Mouse (Mus musculus) forebrain, embryonic 11.5 days (tissue): Measurements from ENCODE around the gene Ripor2. TPM values are rescaled to one million over a fixed set of nuclear protein-coding genes. Genes with fewer than 3 reads are reported as not detected.
A peak's percentile ranks its signal among the peaks of the same experiment; 100 is the strongest.

Experiments used
- ATAC-seq: fragments of 200-750 bp; cut with Nextera tagmentation; replicated peaks from 2 replicates; pipeline ENCODE4 v1.8.0; 2017; ENCODE audit warnings: moderate TSS enrichment; ENCODE audit not compliant: low FRiP score
- DNase-seq: peaks from one replicate; pipeline ENCODE4 v3.0.0-alpha.2; 2017; ENCODE audit warnings: low spot score
- H3K27ac ChIP-seq: fragments of 300-500 bp; sonication (generic); 2 replicates; pipeline ENCODE4 v1.5.1; 2014; ENCODE audit warnings: low read depth, low read length
- H3K27me3 ChIP-seq: fragments of 300-500 bp; sonication (generic); 2 replicates; pipeline ENCODE4 v1.6.1; 2014; ENCODE audit warnings: mild to moderate bottlenecking, low read length, mixed read lengths; ENCODE audit not compliant: control insufficient read depth, insufficient read depth
- H3K36me3 ChIP-seq: fragments of 300-500 bp; sonication (generic); 2 replicates; pipeline ENCODE4 v1.6.1; 2014; ENCODE audit warnings: mild to moderate bottlenecking, low read length, moderate library complexity, mixed read lengths; ENCODE audit not compliant: control insufficient read depth, insufficient read depth
- H3K4me1 ChIP-seq: fragments of 300-500 bp; sonication (generic); replicated peaks from 2 replicates; pipeline ENCODE4 v1.6.1; 2014; ENCODE audit warnings: low read length, mixed read lengths; ENCODE audit not compliant: control insufficient read depth, insufficient read depth
- H3K4me2 ChIP-seq: fragments of 300-500 bp; sonication (generic); 2 replicates; pipeline ENCODE4 v1.6.1; 2014; ENCODE audit warnings: low read depth, mild to moderate bottlenecking, low read length, moderate library complexity, mixed read lengths; ENCODE audit not compliant: severe bottlenecking
- H3K4me3 ChIP-seq: fragments of 300-500 bp; sonication (generic); 2 replicates; pipeline ENCODE4 v1.5.1; 2014; ENCODE audit warnings: low read depth, low read length
- H3K9ac ChIP-seq: fragments of 300-500 bp; sonication (generic); 2 replicates; pipeline ENCODE4 v1.6.1; 2014; ENCODE audit warnings: low read length
- H3K9me3 ChIP-seq: fragments of 300-500 bp; sonication (generic); 2 replicates; pipeline ENCODE4 v1.6.1; 2016; ENCODE audit warnings: low read length, mixed read lengths; ENCODE audit not compliant: control insufficient read depth
- WGBS: fragments of 180-500 bp; shearing (Covaris S2); extraction: QIAGEN DNeasy Blood & Tissue Kit; methylation state at CpG from one replicate; pipeline ENCODE4 v1.1.7; 2014; 5-methylcytosine and 5-hydroxymethylcytosine counted together
- polyA plus RNA-seq: library from polyadenylated mRNA; unstranded; fragments of >200 nt; fragmentation: Nextera tagmentation; extraction: Ambion mirVana; gene quantifications from 2 replicates; pipeline ENCODE4 v1.2.1, GENCODE M21; 2014

Ripor2 gene
- polyA plus RNA-seq, 1 experiment from 2014 or later: 7.3 TPM

- Histone ChIP-seq H3K9me3 (no peaks in the 10 kb centered on the region), H3K4me3 (no peak overlapping the region), H3K27ac (no peak overlapping the region), H3K27me3 (no peaks in the 10 kb centered on the region), H3K36me3 (no peaks in the 10 kb centered on the region), H3K9ac (no peak overlapping the region), H3K4me2 (no peak overlapping the region), H3K4me1 (peaks cover 5% of the 10 kb centered on the region; the same call in 1 of the 2 replicates)
- ATAC-seq (no peak), DNase-seq (no peak)
- 87% methylated on average over 6 of the region's 6 CpGs for WGBS
These were observed 44.9 kb downstream of the Ripor2 start for GRCm38 (mm10) chr13:24626698-24627436.

- Histone ChIP-seq H3K9ac (no peak overlapping the region), H3K36me3 (no peaks in the 10 kb centered on the region), H3K4me2 (no peak overlapping the region), H3K27ac (no peak overlapping the region), H3K9me3 (no peaks in the 10 kb centered on the region), H3K27me3 (no peaks in the 10 kb centered on the region), H3K4me3 (no peak overlapping the region), H3K4me1 (peaks cover 5% of the 10 kb centered on the region; the same call in 1 of the 2 replicates)
- no peak for DNase-seq
- 84% methylated on average over 4 of the region's 4 CpGs for WGBS
- ATAC-seq: no peak
These were observed 46.2 kb downstream of the Ripor2 start for GRCm38 (mm10) chr13:24628192-24628591.

GRCm38 (mm10) chr13:24629073-24629621 is 47.2 kb downstream of the Ripor2 start:
- no peak overlapping the region for H3K9ac ChIP-seq
- H3K27me3 ChIP-seq: no peaks in the 10 kb centered on the region
- peaks cover 5% of the 10 kb centered on the region; the same call in 1 of the 2 replicates for H3K4me1 ChIP-seq
- H3K9me3 ChIP-seq: no peaks in the 10 kb centered on the region
- no peak overlapping the region for H3K4me3 ChIP-seq
- no peaks in the 10 kb centered on the region for H3K36me3 ChIP-seq
- DNase-seq (no peak), ATAC-seq (peak; percentile 81)
- 60% methylated on average over 6 of the region's 6 CpGs for WGBS
- peak overlapping the region; percentile 55 for H3K27ac ChIP-seq
- H3K4me2 ChIP-seq: no peak overlapping the region; the same call in 1 of the 2 replicates

GRCm38 (mm10) chr13:24630364-24630763 is 48.4 kb downstream of the Ripor2 start:
- no peak overlapping the region for H3K9ac ChIP-seq
- ATAC-seq (no peak), DNase-seq (no peak)
- 55% methylated on average over 4 of the region's 4 CpGs for WGBS
- H3K27ac ChIP-seq: no peak overlapping the region
- no peak overlapping the region for H3K4me3 ChIP-seq
- peaks cover 5% of the 10 kb centered on the region; the same call in 1 of the 2 replicates for H3K4me1 ChIP-seq
- H3K27me3 ChIP-seq: no peaks in the 10 kb centered on the region
- no peak overlapping the region for H3K4me2 ChIP-seq
- no peaks in the 10 kb centered on the region for H3K9me3 ChIP-seq
- H3K36me3 ChIP-seq: no peaks in the 10 kb centered on the region

GRCm38 (mm10) chr13:24632988-24633577 is 51.1 kb downstream of the Ripor2 start:
- no peak overlapping the region for H3K4me3 ChIP-seq
- H3K9ac ChIP-seq: no peak overlapping the region
- DNase-seq (no peak), ATAC-seq (no peak)
- peaks cover 2% of the 10 kb centered on the region; the same call in 1 of the 2 replicates for H3K27me3 ChIP-seq
- WGBS: 73% methylated on average over 4 of the region's 4 CpGs
- no peaks in the 10 kb centered on the region for H3K9me3 ChIP-seq
- peaks cover 5% of the 10 kb centered on the region; the same call in 1 of the 2 replicates for H3K4me1 ChIP-seq
- no peak overlapping the region for H3K4me2 ChIP-seq
- H3K36me3 ChIP-seq: no peaks in the 10 kb centered on the region
- no peak overlapping the region for H3K27ac ChIP-seq

- Histone ChIP-seq H3K9me3 (no peaks in the 10 kb centered on the region), H3K36me3 (no peaks in the 10 kb centered on the region), H3K27me3 (peaks cover 5% of the 10 kb centered on the region; the same call in 1 of the 2 replicates), H3K4me2 (no peak overlapping the region), H3K27ac (no peak overlapping the region), H3K4me1 (peaks cover 6% of the 10 kb centered on the region; the same call in 1 of the 2 replicates), H3K4me3 (no peak overlapping the region), H3K9ac (no peak overlapping the region)
- 92% methylated on average over 13 of the region's 13 CpGs for WGBS
- DNase-seq (peak; percentile 35), ATAC-seq (no peak)
These were observed 52.5 kb downstream of the Ripor2 start for GRCm38 (mm10) chr13:24634346-24635120.

GRCm38 (mm10) chr13:24638371-24639214 is 56.6 kb downstream of the Ripor2 start:
- DNase-seq (peak; percentile 71), ATAC-seq (peak; percentile 54)
- Histone ChIP-seq H3K4me1 (peaks cover 16% of the 10 kb centered on the region; the same call in 1 of the 2 replicates), H3K36me3 (no peaks in the 10 kb centered on the region), H3K9me3 (no peaks in the 10 kb centered on the region), H3K4me3 (peak overlapping the region; percentile 55), H3K9ac (peak overlapping the region; percentile 59), H3K27me3 (peaks cover 6% of the 10 kb centered on the region; the same call in 1 of the 2 replicates), H3K27ac (no peak overlapping the region), H3K4me2 (peak overlapping the region; percentile 98)
- under 1% methylated on average over 55 of the region's 66 CpGs for WGBS
